Mouse (Mus musculus) megakaryocyte, embryonic 14.5 days (primary cell): ENCODE measurements around the gene Vmn1r80.

Source experiments
- FLI1 ChIP-seq: IDR thresholded peaks from 2 replicates; pipeline ENCODE4 v1.6.1; 2012; ENCODE audit warnings: low read length, inconsistent platforms, mixed read lengths
- GATA1 ChIP-seq: IDR thresholded peaks from 3 replicates; pipeline ENCODE4 v1.6.1; 2012; ENCODE audit warnings: mixed read lengths, low read length, inconsistent platforms, borderline replicate concordance

- TF ChIP-seq GATA1 = no peak
- TF ChIP-seq FLI1 = no peak
These were observed 39.1 kb upstream of the Vmn1r80 start, which contains the start of gene Vmn1r78 for GRCm38 (mm10) chr7:12149957-12150356.
